Mouse (Mus musculus): ENCODE results near the gene Foxp1.

- TF ChIP-seq CTCF (IDR thresholded peaks at IDR 0.05) (peak; percentile 18; the same call in 1 of the 2 replicates), EP300 (IDR thresholded peaks at IDR 0.05) (no peak)
Measured at GRCm38 (mm10) chr6:99375376-99375775, 147.1 kb downstream of the Foxp1 start.
